Mouse (Mus musculus) hindbrain, embryonic 14.5 days (tissue): ENCODE data around the gene Ppp2r5e. TPM values are rescaled to one million over a fixed set of nuclear protein-coding genes. Genes with fewer than 3 reads are reported as not detected.

Source experiments
- ATAC-seq: fragments of 200-750 bp; cut with Nextera tagmentation; 2 replicates; pipeline ENCODE4 v1.8.0; 2017; ENCODE audit warnings: moderate number of reproducible peaks, mild to moderate bottlenecking, moderate TSS enrichment, moderate library complexity; ENCODE audit not compliant: low FRiP score
- DNase-seq: peaks from one replicate; pipeline ENCODE4 v3.0.0-alpha.2; 2015; ENCODE audit warnings: low spot score
- H3K27ac ChIP-seq: fragments of 300-500 bp; sonication (generic); 2 replicates; pipeline ENCODE4 v1.5.1; 2014; ENCODE audit warnings: mild to moderate bottlenecking, moderate library complexity
- H3K27me3 ChIP-seq: fragments of 300-500 bp; sonication (generic); 2 replicates; pipeline ENCODE4 v1.6.1; 2014; ENCODE audit warnings: mild to moderate bottlenecking, low read length, mixed read lengths; ENCODE audit not compliant: control insufficient read depth, insufficient read depth
- H3K36me3 ChIP-seq: fragments of 300-500 bp; sonication (generic); replicated peaks from 2 replicates; pipeline ENCODE4 v1.6.1; 2014; ENCODE audit not compliant: control insufficient read depth, insufficient read depth
- H3K4me1 ChIP-seq: fragments of 300-500 bp; sonication (generic); replicated peaks from 2 replicates; pipeline ENCODE4 v1.6.1; 2014; ENCODE audit warnings: antibody characterized with exemption, low read length, mixed read lengths; ENCODE audit not compliant: control insufficient read depth, insufficient read depth
- H3K4me2 ChIP-seq: fragments of 300-500 bp; sonication (generic); replicated peaks from 2 replicates; pipeline ENCODE4 v1.6.1; 2014; ENCODE audit warnings: mild to moderate bottlenecking, moderate library complexity
- H3K4me3 ChIP-seq: fragments of 300-500 bp; sonication (generic); replicated peaks from 2 replicates; pipeline ENCODE4 v1.5.1; 2014; ENCODE audit warnings: mild to moderate bottlenecking, low read length
- H3K9ac ChIP-seq: fragments of 300-500 bp; sonication (generic); 2 replicates; pipeline ENCODE4 v1.6.1; 2014
- H3K9me3 ChIP-seq: fragments of 300-500 bp; sonication (generic); 2 replicates; pipeline ENCODE4 v1.6.1; 2016; ENCODE audit warnings: low read length; ENCODE audit not compliant: control insufficient read depth
- WGBS: fragments of 180-500 bp; shearing (Covaris S2); extraction: QIAGEN DNeasy Blood & Tissue Kit; methylation state at CpG from one replicate; pipeline ENCODE4 v1.1.7; 2014; 5-methylcytosine and 5-hydroxymethylcytosine counted together
- polyA plus RNA-seq: library from polyadenylated mRNA; unstranded; fragments of >200 nt; fragmentation: Nextera tagmentation; extraction: Ambion mirVana; gene quantifications from 2 replicates; pipeline ENCODE4 v1.2.1, GENCODE M21; 2014

Gene Ppp2r5e
- polyA plus RNA-seq, 1 experiment from 2014 or later, result 27.1 TPM

DNA sequence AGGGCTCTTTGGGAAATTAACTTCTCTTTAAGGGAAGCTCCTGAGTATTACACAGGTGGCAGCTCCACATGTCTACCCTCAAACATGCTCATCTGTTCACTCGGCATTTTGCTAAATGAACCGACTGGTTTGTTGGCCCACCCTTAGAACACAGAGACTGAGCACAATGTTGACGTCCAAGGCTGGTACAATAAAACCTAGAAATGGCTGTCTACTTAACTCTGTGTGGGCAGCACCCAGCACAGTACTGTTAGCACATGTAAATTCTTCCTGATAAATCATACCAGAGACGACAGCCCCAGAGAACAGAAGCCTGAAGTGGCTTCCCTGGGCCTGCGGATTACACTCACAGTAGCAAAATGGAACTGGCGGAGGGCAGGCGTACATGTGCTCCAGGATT lies 59.5 kb downstream of the Ppp2r5e start:
- Histone ChIP-seq H3K4me2 (no peak overlapping the region), H3K27ac (no peak overlapping the region), H3K27me3 (no peaks in the 10 kb centered on the region), H3K4me1 (peaks cover 21% of the 10 kb centered on the region), H3K36me3 (no peaks in the 10 kb centered on the region), H3K9ac (no peak overlapping the region), H3K9me3 (no peaks in the 10 kb centered on the region), H3K4me3 (no peak overlapping the region)
- no peak for DNase-seq
- ATAC-seq, result peak; percentile 27; the same call in 1 of the 2 replicates
- WGBS, result 71% methylated on average over 7 of the region's 7 CpGs

DNA sequence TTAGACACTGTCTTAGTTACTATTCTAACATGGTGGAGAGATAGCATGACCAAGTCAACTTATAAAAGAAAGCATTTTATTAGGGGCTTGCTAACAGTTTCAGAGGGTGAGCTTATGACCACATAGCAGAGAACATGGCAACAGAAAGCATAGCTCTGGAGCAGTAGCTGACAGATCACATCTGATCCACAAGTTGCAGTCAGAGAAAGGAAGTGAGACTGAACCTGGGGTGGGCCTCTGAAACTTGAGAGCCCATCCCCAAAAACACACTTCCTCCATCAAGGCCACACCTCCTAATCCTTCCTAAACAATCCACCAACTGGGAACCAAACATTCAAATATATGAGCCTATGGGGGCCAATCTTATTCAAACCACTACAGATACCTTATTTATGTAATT lies 62.9 kb downstream of the Ppp2r5e start:
- Histone ChIP-seq H3K27me3 (no peaks in the 10 kb centered on the region), H3K4me3 (no peak overlapping the region), H3K27ac (no peak overlapping the region), H3K4me1 (peaks cover 25% of the 10 kb centered on the region), H3K9ac (no peak overlapping the region), H3K4me2 (no peak overlapping the region), H3K9me3 (no peaks in the 10 kb centered on the region), H3K36me3 (no peaks in the 10 kb centered on the region)
- no peak for ATAC-seq
- no peak for DNase-seq

DNA sequence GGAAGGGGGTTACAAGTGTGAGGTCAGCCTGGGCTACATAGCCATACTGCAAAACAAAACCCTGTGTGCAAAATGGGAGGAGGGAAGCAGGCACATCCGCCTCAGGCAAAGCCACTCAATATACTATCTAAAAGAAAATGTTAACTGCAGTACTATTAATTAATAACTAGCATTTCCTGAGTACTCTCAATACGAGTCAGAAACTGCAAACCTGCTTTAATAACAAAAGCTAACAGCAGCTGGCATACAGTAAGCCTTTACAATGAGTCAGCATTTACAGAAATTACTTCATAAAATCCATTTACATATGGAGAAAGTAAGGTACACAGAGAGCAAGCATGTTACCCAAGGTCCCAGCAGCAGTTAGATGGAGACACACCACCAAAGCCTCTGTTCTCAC lies 64.2 kb downstream of the Ppp2r5e start:
- 62% methylated on average over 2 of the region's 2 CpGs for WGBS
- ATAC-seq (no peak), DNase-seq (no peak)
- Histone ChIP-seq H3K27ac (no peak overlapping the region), H3K9me3 (no peaks in the 10 kb centered on the region), H3K4me2 (no peak overlapping the region), H3K9ac (no peak overlapping the region), H3K36me3 (no peaks in the 10 kb centered on the region), H3K27me3 (no peaks in the 10 kb centered on the region), H3K4me1 (peaks cover 18% of the 10 kb centered on the region), H3K4me3 (no peak overlapping the region)

DNA sequence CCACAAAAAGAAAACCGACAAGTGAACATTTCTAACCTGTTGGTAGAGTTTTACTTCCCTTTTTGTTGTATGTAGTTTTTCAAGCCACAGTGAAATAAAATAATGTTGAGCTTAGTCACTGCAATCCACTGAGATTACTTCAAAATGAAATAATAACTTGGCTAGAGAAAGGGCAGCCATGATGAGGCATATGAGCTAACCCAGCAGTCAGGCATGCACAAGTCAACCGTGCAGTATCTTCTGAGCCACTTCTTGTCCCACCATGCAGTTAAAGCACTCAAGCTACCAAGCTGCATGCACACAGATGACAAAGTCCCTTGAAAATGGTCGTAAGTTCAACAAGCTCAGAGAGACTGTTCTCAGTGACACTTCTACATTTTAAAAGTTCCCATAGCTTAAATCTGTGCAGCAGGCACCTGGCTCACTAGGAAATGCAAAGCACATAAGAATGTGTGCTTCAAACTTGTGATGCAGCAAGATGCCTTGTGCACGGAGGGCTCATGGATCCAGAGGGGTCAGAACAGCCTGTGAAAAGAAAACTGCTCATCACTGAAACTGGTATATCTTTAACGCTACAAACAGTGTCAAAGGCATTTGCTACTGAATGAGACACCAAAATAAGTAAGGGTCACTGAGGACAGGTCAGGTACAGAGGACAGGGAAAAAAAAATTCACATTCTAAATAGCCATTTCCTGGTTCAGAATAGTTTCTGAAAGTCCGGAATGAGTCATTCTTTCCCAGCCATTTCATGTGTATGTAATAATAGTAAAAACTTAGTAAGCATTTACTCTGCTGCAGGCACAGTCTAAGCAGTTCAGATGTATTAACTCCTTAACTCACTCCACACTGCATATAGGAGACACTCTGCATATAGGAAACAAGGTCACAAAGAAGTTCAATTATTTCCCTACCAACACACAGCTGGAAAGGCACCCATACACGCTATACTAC lies 66.9 kb downstream of the Ppp2r5e start:
- H3K27ac ChIP-seq, result no peak overlapping the region
- H3K36me3 ChIP-seq, result no peaks in the 10 kb centered on the region
- H3K4me1 ChIP-seq, result peaks cover 9% of the 10 kb centered on the region
- H3K9me3 ChIP-seq, result no peaks in the 10 kb centered on the region
- no peak overlapping the region for H3K9ac ChIP-seq
- no peaks in the 10 kb centered on the region for H3K27me3 ChIP-seq
- H3K4me2 ChIP-seq, result no peak overlapping the region
- no peak overlapping the region for H3K4me3 ChIP-seq
- no peak for ATAC-seq
- 91% methylated on average over 7 of the region's 7 CpGs for WGBS
- DNase-seq, result no peak

DNA sequence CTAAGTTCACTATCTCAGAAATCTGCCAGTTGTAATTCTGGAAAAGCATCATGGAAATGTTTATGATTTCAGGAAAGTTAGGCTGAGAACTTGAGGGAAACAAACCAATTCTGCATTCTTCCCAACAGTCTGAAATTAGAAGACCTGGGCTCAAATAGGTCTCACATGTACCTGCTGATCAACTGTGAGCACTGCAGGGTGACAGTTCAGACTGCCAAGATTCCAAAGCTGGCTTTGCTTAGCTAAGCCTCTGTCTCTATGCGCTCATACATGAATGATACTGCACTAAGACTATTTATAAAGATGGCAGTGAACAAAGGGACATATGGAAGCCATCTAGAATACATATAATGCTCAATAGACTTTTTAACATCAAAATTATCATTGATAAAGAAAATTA lies 67.7 kb downstream of the Ppp2r5e start:
- Histone ChIP-seq H3K27ac (no peak overlapping the region), H3K27me3 (no peaks in the 10 kb centered on the region), H3K4me1 (peaks cover 9% of the 10 kb centered on the region), H3K9me3 (no peaks in the 10 kb centered on the region), H3K36me3 (no peaks in the 10 kb centered on the region), H3K4me2 (no peak overlapping the region), H3K9ac (no peak overlapping the region), H3K4me3 (no peak overlapping the region)
- WGBS, result 83% methylated on average over 1 of the region's 1 CpGs
- ATAC-seq, result no peak
- DNase-seq, result no peak

DNA sequence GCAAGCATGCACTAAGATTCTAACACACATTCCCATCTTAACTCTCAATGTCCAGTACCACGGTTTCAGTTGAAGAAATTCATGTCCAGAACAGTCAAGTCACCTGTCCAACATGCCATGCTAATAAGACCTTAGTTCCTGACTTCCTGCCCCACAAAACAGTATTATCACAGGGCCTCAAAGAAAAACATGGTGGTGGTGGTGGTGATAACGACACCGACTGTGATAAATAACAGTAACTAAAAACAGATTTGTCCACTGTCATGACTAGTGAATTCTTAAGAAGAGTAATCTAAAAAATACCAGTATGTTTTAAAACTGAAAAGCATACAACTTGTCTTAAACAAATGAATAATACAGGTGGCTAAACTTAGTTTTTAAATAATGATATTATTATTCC lies 71.8 kb downstream of the Ppp2r5e start:
- Histone ChIP-seq H3K27me3 (no peaks in the 10 kb centered on the region), H3K9ac (no peak overlapping the region), H3K9me3 (no peaks in the 10 kb centered on the region), H3K4me3 (no peak overlapping the region), H3K4me2 (no peak overlapping the region), H3K4me1 (no peaks in the 10 kb centered on the region; the same call in 1 of the 2 replicates), H3K27ac (no peak overlapping the region), H3K36me3 (no peaks in the 10 kb centered on the region)
- WGBS, result 86% methylated on average over 3 of the region's 3 CpGs
- DNase-seq (no peak), ATAC-seq (no peak)

DNA sequence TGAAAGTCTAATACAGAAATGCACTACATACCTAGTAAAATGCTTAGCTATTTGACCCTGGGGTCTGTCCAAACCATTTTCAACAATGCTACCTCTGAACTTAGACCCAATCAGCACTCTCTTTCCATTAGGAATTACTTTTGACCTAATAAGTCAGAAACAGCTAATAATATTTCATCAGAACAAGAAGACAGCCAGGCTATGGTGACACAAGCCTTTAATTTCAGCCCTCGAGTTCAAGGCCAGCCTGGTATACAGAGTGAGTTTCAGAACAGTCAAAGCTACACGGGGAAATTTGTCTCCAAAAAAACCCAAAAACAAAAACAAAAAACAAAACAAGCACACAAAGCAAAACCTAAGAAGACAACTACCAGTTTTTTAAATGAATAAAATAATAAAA lies 73.1 kb downstream of the Ppp2r5e start:
- Histone ChIP-seq H3K27ac (no peak overlapping the region), H3K4me2 (no peak overlapping the region), H3K27me3 (no peaks in the 10 kb centered on the region), H3K9ac (no peak overlapping the region), H3K4me3 (no peak overlapping the region), H3K36me3 (no peaks in the 10 kb centered on the region), H3K9me3 (no peaks in the 10 kb centered on the region), H3K4me1 (no peaks in the 10 kb centered on the region)
- DNase-seq, result no peak
- 90% methylated on average over 2 of the region's 2 CpGs for WGBS
- ATAC-seq, result no peak

DNA sequence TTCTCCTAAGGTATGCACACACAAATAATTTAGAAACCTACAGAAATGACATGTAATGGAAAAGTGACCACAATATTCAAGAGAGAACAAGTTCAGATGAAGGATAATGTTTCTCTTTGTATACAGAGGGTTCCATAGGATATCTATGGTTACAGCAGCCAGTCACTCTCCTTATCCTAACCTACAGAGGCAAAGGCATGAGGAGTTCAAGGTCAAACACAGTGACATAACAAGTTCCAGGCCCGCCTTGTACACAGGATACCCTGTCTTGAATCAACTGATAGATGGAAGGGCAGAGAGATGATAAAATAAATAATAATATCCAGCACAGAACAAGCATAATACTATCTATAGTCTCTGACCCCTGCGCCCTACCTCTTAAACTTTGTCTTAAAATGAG lies 73.7 kb downstream of the Ppp2r5e start:
- no peak overlapping the region for H3K4me2 ChIP-seq
- no peaks in the 10 kb centered on the region for H3K36me3 ChIP-seq
- H3K4me3 ChIP-seq, result no peak overlapping the region
- DNase-seq (no peak), ATAC-seq (no peak)
- H3K27me3 ChIP-seq, result no peaks in the 10 kb centered on the region
- H3K4me1 ChIP-seq, result no peaks in the 10 kb centered on the region
- H3K9me3 ChIP-seq, result no peaks in the 10 kb centered on the region
- H3K27ac ChIP-seq, result no peak overlapping the region
- WGBS, result 92% methylated on average over 2 of the region's 2 CpGs
- H3K9ac ChIP-seq, result no peak overlapping the region

DNA sequence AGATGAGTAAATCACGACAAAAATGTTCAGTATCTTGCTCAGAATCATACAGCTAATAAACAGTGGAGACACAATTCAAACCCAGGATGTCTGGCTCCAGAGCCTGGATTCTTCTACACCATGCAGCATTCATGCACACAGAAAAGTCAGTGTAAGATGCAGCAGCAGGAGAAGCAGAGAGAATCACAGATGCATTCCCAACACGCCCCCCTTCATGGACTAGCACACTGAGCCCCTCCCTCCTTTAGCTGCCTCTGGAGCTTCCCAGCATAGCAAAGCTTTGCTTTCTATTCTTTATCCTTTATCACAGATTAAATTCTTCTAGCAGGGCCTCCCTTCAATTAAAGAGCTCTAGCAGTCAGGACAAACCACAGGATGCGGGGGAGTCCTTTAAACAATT lies 75.7 kb downstream of the Ppp2r5e start:
- Histone ChIP-seq H3K9ac (no peak overlapping the region), H3K4me2 (no peak overlapping the region), H3K27ac (no peak overlapping the region), H3K36me3 (no peaks in the 10 kb centered on the region), H3K4me3 (no peak overlapping the region), H3K27me3 (no peaks in the 10 kb centered on the region), H3K9me3 (no peaks in the 10 kb centered on the region), H3K4me1 (no peaks in the 10 kb centered on the region)
- ATAC-seq (no peak; the same call in 1 of the 2 replicates), DNase-seq (no peak)
- WGBS, result 59% methylated on average over 3 of the region's 3 CpGs
